ENCODE assay signal across 8 mouse cellular contexts in genomic region chr14:14632951-14633931, GRCm38 (mm10).
DNase-seq lines count a peak whose midpoint lies in the region; ATAC-seq and TF ChIP-seq lines count a peak whose summit lies in the region.

No protein-coding gene starts in this region.

- H3K9me3 ChIP-seq in forebrain, embryonic 16.5 days (ENCODE audit: control insufficient read depth, low read length) = no peaks in the 10 kb centered on the region
- no peaks in the 10 kb centered on the region for H3K9me3 ChIP-seq in lung, embryonic 14.5 days (ENCODE audit: low read depth, low read length)
- no peaks in the 10 kb centered on the region for H3K9me3 ChIP-seq in neural tube, embryonic 15.5 days (replicated peaks)

- H3K4me3 ChIP-seq in forebrain, embryonic 16.5 days (replicated peaks; ENCODE audit: low read length) = peak overlapping the region; percentile 30
- H3K4me3 ChIP-seq in lung, embryonic 14.5 days (ENCODE audit: low read depth, low read length) = peak overlapping the region; percentile 29
- peak overlapping the region; percentile 27 for H3K4me3 ChIP-seq in neural tube, embryonic 15.5 days (replicated peaks)

- H3K9ac ChIP-seq in forebrain, embryonic 16.5 days (replicated peaks; ENCODE audit: low read depth, low read length) = peak overlapping the region; percentile 25; the same call in 1 of the 2 replicates
- peak overlapping the region; percentile 18; the same call in 1 of the 2 replicates for H3K9ac ChIP-seq in lung, embryonic 14.5 days
- H3K9ac ChIP-seq in neural tube, embryonic 15.5 days (replicated peaks) = no peak overlapping the region

- no peak overlapping the region for H3K27ac ChIP-seq in forebrain, embryonic 16.5 days (ENCODE audit: low read length)
- peak overlapping the region; percentile 31; the same call in 1 of the 2 replicates for H3K27ac ChIP-seq in lung, embryonic 14.5 days (ENCODE audit: low read depth)
- H3K27ac ChIP-seq in neural tube, embryonic 15.5 days (replicated peaks) = no peak overlapping the region

- no peaks in the 10 kb centered on the region for H3K36me3 ChIP-seq in forebrain, embryonic 16.5 days (ENCODE audit: control insufficient read depth, insufficient read depth)
- H3K36me3 ChIP-seq in lung, embryonic 14.5 days (ENCODE audit: insufficient read depth) = no peaks in the 10 kb centered on the region
- no peaks in the 10 kb centered on the region for H3K36me3 ChIP-seq in neural tube, embryonic 15.5 days

- peaks cover 14% of the 10 kb centered on the region for H3K4me1 ChIP-seq in forebrain, embryonic 16.5 days (replicated peaks; ENCODE audit: control insufficient read depth, insufficient read depth, low read length)
- peaks cover 4% of the 10 kb centered on the region for H3K4me1 ChIP-seq in lung, embryonic 14.5 days (ENCODE audit: insufficient read depth)
- H3K4me1 ChIP-seq in neural tube, embryonic 15.5 days = peaks cover 14% of the 10 kb centered on the region

- peak overlapping the region; percentile 60 for H3K4me2 ChIP-seq in forebrain, embryonic 16.5 days (ENCODE audit: low read length)
- peak overlapping the region; percentile 68 for H3K4me2 ChIP-seq in lung, embryonic 14.5 days
- H3K4me2 ChIP-seq in neural tube, embryonic 15.5 days = peak overlapping the region; percentile 58

- DNase-seq in CD4-positive helper T cell, adult 2 months (ENCODE audit: low read depth, low spot score) = peak; percentile 85
- DNase-seq in adrenal gland, postnatal 14 days = peak; percentile 79
- peak; percentile 30 for DNase-seq in heart, postnatal 25 days (ENCODE audit: low spot score)
- DNase-seq in layer of hippocampus, adult 11-12 months (ENCODE audit: low spot score) = peak; percentile 36
- peak; percentile 57 for DNase-seq in lung, embryonic 14.5 days
- peak; percentile 47 for DNase-seq in urinary bladder, adult 2 months (ENCODE audit: low spot score)

- intact Hi-C loops in heart, postnatal 25 days (cut with DNase I) = loop anchor here (10.0 kb wide), 1 partner anchor 288 kb away; the partner anchor contains the start of gene Il3ra

- no peaks in the 10 kb centered on the region for H3K27me3 ChIP-seq in forebrain, embryonic 16.5 days (replicated peaks; ENCODE audit: control insufficient read depth, insufficient read depth, low read length)
- no peaks in the 10 kb centered on the region for H3K27me3 ChIP-seq in lung, embryonic 14.5 days (ENCODE audit: insufficient read depth, low read length)
- 0 out of 2 replicates have a peak, but pooled peaks cover 5% of the 10 kb centered on the region for H3K27me3 ChIP-seq in neural tube, embryonic 15.5 days (replicated peaks)

- TF ChIP-seq CTCF in lung, embryonic 14.5 days (IDR thresholded peaks at IDR 0.05; ENCODE audit: low read depth) = no peak

- WGBS in forebrain, embryonic 16.5 days = 4% methylated on average over 22 of the region's 22 CpGs
- 4% methylated on average over 22 of the region's 22 CpGs for WGBS in lung, embryonic 14.5 days
- WGBS in neural tube, embryonic 15.5 days = 13% methylated on average over 22 of the region's 22 CpGs

- ATAC-seq in forebrain, embryonic 16.5 days = no peak; the same call in 1 of the 2 replicates
- peak; percentile 70 for ATAC-seq in lung, embryonic 14.5 days (ENCODE audit: insufficient read depth)
- peak; percentile 45; the same call in 1 of the 2 replicates for ATAC-seq in neural tube, embryonic 15.5 days (ENCODE audit: low FRiP score)

Comparison
In these comparisons a context has a peak if more than half of its experiments do, and no peak if none do; other contexts are left out.
1. DNase-seq: peak in every context shown above with its lines; median percentile 85 in CD4-positive helper T cell, adult 2 months; 79 in adrenal gland, postnatal 14 days; 57 in lung, embryonic 14.5 days; 47 in urinary bladder, adult 2 months; 36 in layer of hippocampus, adult 11-12 months; 30 in heart, postnatal 25 days.